Mouse (Mus musculus) MEL (cell line): Measurements from ENCODE around the gene Pcnx. TPM values are rescaled to one million over a fixed set of nuclear protein-coding genes. Genes with fewer than 3 reads are reported as not detected.

ENCODE experiments used
- DNase-seq: peaks from one replicate; pipeline ENCODE4 v3.0.0; 2011; ENCODE audit warnings: low read depth, low spot score
- H3K27ac ChIP-seq: 2 replicates; pipeline ENCODE4 v1.5.1; 2012; ENCODE audit warnings: low read depth, mild to moderate bottlenecking, control low read depth, low read length, moderate library complexity; ENCODE audit not compliant: control insufficient read depth
- H3K27me3 ChIP-seq, 2 experiments: fragments of 150-350 bp in 1 of 2; sonication (generic) in 1 of 2; 2 replicates each; pipeline ENCODE4 v1.6.1; 2012; ENCODE audit warnings: low read length in 2 of 2, mild to moderate bottlenecking in 2 of 2, improper control_type of control experiment in 1 of 2, moderate library complexity in 1 of 2; ENCODE audit not compliant: insufficient read depth in 2 of 2, control insufficient read depth in 1 of 2
- H3K36me3 ChIP-seq, 2 experiments: 2 replicates each; pipeline ENCODE4 v1.6.1; 2012 to 2014; ENCODE audit warnings: low read length in 2 of 2, improper control_type of control experiment in 1 of 2, inconsistent platforms in 1 of 2, mild to moderate bottlenecking in 1 of 2; ENCODE audit not compliant: insufficient read depth in 2 of 2, control insufficient read depth in 1 of 2
- H3K4me1 ChIP-seq, 2 experiments: fragments of 150-350 bp in 1 of 2; sonication (generic) in 1 of 2; 2 replicates each; pipeline ENCODE4 v1.6.1; 2012; ENCODE audit warnings: low read length in 2 of 2, improper control_type of control experiment in 1 of 2, mild to moderate bottlenecking in 1 of 2; ENCODE audit not compliant: insufficient read depth in 2 of 2, control insufficient read depth in 1 of 2
- H3K4me3 ChIP-seq, 2 experiments: fragments of 150-350 bp in 1 of 2; sonication (generic) in 1 of 2; 2 replicates each; pipeline ENCODE4 v1.5.1; 2012; ENCODE audit warnings: low read depth in 2 of 2, low read length in 2 of 2, mild to moderate bottlenecking in 2 of 2, moderate library complexity in 2 of 2, control low read depth in 1 of 2, improper control_type of control experiment in 1 of 2; ENCODE audit not compliant: control insufficient read depth in 1 of 2, insufficient read depth in 1 of 2
- H3K79me2 ChIP-seq: 2 replicates; pipeline ENCODE4 v1.6.1; 2012; ENCODE audit warnings: mild to moderate bottlenecking, low read length, moderate library complexity; ENCODE audit not compliant: control insufficient read depth, poor library complexity, insufficient read depth
- H3K9ac ChIP-seq: 2 replicates; pipeline ENCODE4 v1.6.1; 2012; ENCODE audit warnings: low read depth, mild to moderate bottlenecking, control low read depth, low read length, moderate library complexity; ENCODE audit not compliant: control insufficient read depth, poor library complexity, severe bottlenecking
- H3K9me3 ChIP-seq: fragments of 150-350 bp; sonication (generic); replicated peaks from 2 replicates; pipeline ENCODE4 v1.6.1; 2012; ENCODE audit warnings: mild to moderate bottlenecking, low read length, improper control_type of control experiment, moderate library complexity; ENCODE audit not compliant: insufficient read depth
- CHD1 ChIP-seq: IDR thresholded peaks from 2 replicates; pipeline ENCODE4 v1.6.1; 2012; ENCODE audit warnings: low read depth, mild to moderate bottlenecking, inconsistent platforms, low read length, improper control_type of control experiment
- CHD2 ChIP-seq: IDR thresholded peaks from 2 replicates; pipeline ENCODE4 v1.6.1; 2011; ENCODE audit warnings: low read length, improper control_type of control experiment
- EP300 ChIP-seq, 2 experiments: IDR thresholded peaks; 2 replicates each; pipeline ENCODE4 v1.6.1; 2011; ENCODE audit warnings: improper control_type of control experiment in 2 of 2, low read length in 2 of 2, low read depth in 1 of 2, mild to moderate bottlenecking in 1 of 2
- GABPA ChIP-seq: IDR thresholded peaks from 2 replicates; pipeline ENCODE4 v1.6.1; 2012; ENCODE audit warnings: low read depth, mild to moderate bottlenecking, inconsistent platforms, low read length, improper control_type of control experiment, moderate library complexity
- GATA1 ChIP-seq: IDR thresholded peaks from 2 replicates; pipeline ENCODE4 v1.6.1; 2011; ENCODE audit warnings: low read depth, low read length, improper control_type of control experiment
- HCFC1 ChIP-seq: IDR thresholded peaks from 2 replicates; pipeline ENCODE4 v1.6.1; 2012; ENCODE audit warnings: low read depth, mild to moderate bottlenecking, inconsistent platforms, low read length, improper control_type of control experiment, moderate library complexity
- JUND ChIP-seq: IDR thresholded peaks from 2 replicates; pipeline ENCODE4 v1.6.1; 2011; ENCODE audit warnings: low read depth, mild to moderate bottlenecking, improper control_type of control experiment, low read length
- KAT2A ChIP-seq: conservative IDR thresholded peaks from 2 replicates; pipeline ENCODE4 v1.6.1; 2012; ENCODE audit warnings: low read depth, low read length, improper control_type of control experiment, inconsistent platforms
- MAFK ChIP-seq: IDR thresholded peaks from 2 replicates; pipeline ENCODE4 v1.6.1; 2011; ENCODE audit warnings: low read depth, mild to moderate bottlenecking, low read length, improper control_type of control experiment, borderline replicate concordance
- MAX ChIP-seq: IDR thresholded peaks from 2 replicates; pipeline ENCODE4 v1.6.1; 2011; ENCODE audit warnings: low read length, improper control_type of control experiment
- MAZ ChIP-seq: IDR thresholded peaks from 2 replicates; pipeline ENCODE4 v1.6.1; 2012; ENCODE audit warnings: low read depth, mild to moderate bottlenecking, inconsistent platforms, low read length, improper control_type of control experiment
- MXI1 ChIP-seq: IDR thresholded peaks from 2 replicates; pipeline ENCODE4 v1.6.1; 2011; ENCODE audit warnings: mild to moderate bottlenecking, low read depth, low read length, improper control_type of control experiment
- MYC ChIP-seq: IDR thresholded peaks from 2 replicates; pipeline ENCODE4 v1.6.1; 2011; ENCODE audit warnings: low read depth, mild to moderate bottlenecking, low read length, improper control_type of control experiment, moderate library complexity
- POLR2AphosphoS2 ChIP-seq: IDR thresholded peaks from 2 replicates; pipeline ENCODE4 v1.6.1; 2011; ENCODE audit warnings: low read length, improper control_type of control experiment
- RAD21 ChIP-seq: IDR thresholded peaks from 2 replicates; pipeline ENCODE4 v1.6.1; 2011; ENCODE audit warnings: mild to moderate bottlenecking, low read depth, low read length, improper control_type of control experiment
- RCOR1 ChIP-seq: IDR thresholded peaks from 2 replicates; pipeline ENCODE4 v1.6.1; 2012; ENCODE audit warnings: low read depth, mild to moderate bottlenecking, inconsistent platforms, low read length, improper control_type of control experiment
- SIN3A ChIP-seq: IDR thresholded peaks from 2 replicates; pipeline ENCODE4 v1.6.1; 2012; ENCODE audit warnings: low read length, improper control_type of control experiment, inconsistent platforms
- SMC3 ChIP-seq: IDR thresholded peaks from 2 replicates; pipeline ENCODE4 v1.6.1; 2011; ENCODE audit warnings: low read depth, low read length, improper control_type of control experiment
- UBTF ChIP-seq: IDR thresholded peaks from 2 replicates; pipeline ENCODE4 v1.6.1; 2012; ENCODE audit warnings: low read depth, mild to moderate bottlenecking, inconsistent platforms, low read length, improper control_type of control experiment, moderate library complexity, borderline replicate concordance; ENCODE audit not compliant: insufficient read depth
- USF1 ChIP-seq: IDR thresholded peaks from 2 replicates; pipeline ENCODE4 v1.6.1; 2014; ENCODE audit warnings: low read depth, mild to moderate bottlenecking, inconsistent platforms, low read length, improper control_type of control experiment, moderate library complexity
- USF2 ChIP-seq, 2 experiments: IDR thresholded peaks; 2 replicates each; pipeline ENCODE4 v1.6.1; 2011 to 2012; ENCODE audit warnings: improper control_type of control experiment in 2 of 2, low read length in 2 of 2, borderline replicate concordance in 1 of 2, inconsistent platforms in 1 of 2, low read depth in 1 of 2, mild to moderate bottlenecking in 1 of 2; ENCODE audit not compliant: insufficient read depth in 1 of 2
- ZKSCAN1 ChIP-seq: IDR thresholded peaks from 2 replicates; pipeline ENCODE4 v1.6.1; 2012; ENCODE audit warnings: low read depth, mild to moderate bottlenecking, inconsistent platforms, low read length, improper control_type of control experiment, moderate library complexity
- ZNF384 ChIP-seq: IDR thresholded peaks from 2 replicates; pipeline ENCODE4 v1.6.1; 2012; ENCODE audit warnings: low read depth, mild to moderate bottlenecking, inconsistent platforms, low read length, improper control_type of control experiment
- polyA plus RNA-seq, 2 experiments: library from polyadenylated mRNA; stranded (reverse) in 1 of 2; unstranded in 1 of 2; fragments of >175 nt in 1 of 2; fragments of >200 nt in 1 of 2; gene quantifications; 2 replicates each; pipeline versions ENCODE4 v1.2.1 to v1.2.4; 2012; ENCODE audit warnings: low replicate concordance in 2 of 2, low read depth in 1 of 2; ENCODE audit not compliant: insufficient read length in 2 of 2, insufficient read depth in 1 of 2, missing spikeins in 1 of 2
- total RNA-seq: library from RNA; depleted of rRNA; stranded (reverse); fragments of 300-350 nt; gene quantifications from 2 replicates; pipeline ENCODE4 v1.2.3, GENCODE M21; 2012

Gene Pcnx
- total and polyA plus RNA-seq, 3 experiments = 8.9 to 140 (median 20.6) TPM

GRCm38 (mm10) chr12:81816330-81817125 is 43.3 kb upstream of the Pcnx start:
- Histone ChIP-seq H3K4me3 (no peak overlapping the region), H3K36me3 (no peaks in the 10 kb centered on the region), H3K27ac (no peak overlapping the region), H3K27me3 (peaks cover 9 to 21% of the 10 kb centered on the region in 2 experiments), H3K9me3 (no peaks in the 10 kb centered on the region), H3K9ac (no peak overlapping the region), H3K4me1 (no peaks in the 10 kb centered on the region), H3K79me2 (no peaks in the 10 kb centered on the region)
- TF ChIP-seq POLR2AphosphoS2 = no peak
- no peak for TF ChIP-seq GATA1
- no peak for TF ChIP-seq USF1
- no peak for TF ChIP-seq SIN3A
- no peak for TF ChIP-seq RAD21
- TF ChIP-seq USF2 (IDR thresholded peaks at IDR 0.05; ENCODE audit: borderline replicate concordance in 1 of 2, insufficient read depth in 1 of 2, low read depth in 1 of 2, low read length in 2 of 2) = no peak
- no peak for TF ChIP-seq SMC3
- TF ChIP-seq MAZ = no peak
- TF ChIP-seq RCOR1 = no peak
- TF ChIP-seq ZKSCAN1 = no peak
- no peak for TF ChIP-seq GABPA
- TF ChIP-seq ZNF384 = no peak
- no peak for TF ChIP-seq KAT2A
- TF ChIP-seq UBTF = no peak
- no peak for TF ChIP-seq MXI1
- no peak for DNase-seq

- DNase-seq = no peak
- no peak overlapping the region for H3K4me3 ChIP-seq
- H3K36me3 ChIP-seq = no peaks in the 10 kb centered on the region
Observed at GRCm38 (mm10) chr12:81817126-81817505, 42.7 kb upstream of the Pcnx start.

More at GRCm38 (mm10) chr12:81817126-81817505, 42.7 kb upstream of the Pcnx start:
- TF ChIP-seq KAT2A (no peak), CHD1 (no peak), POLR2AphosphoS2 (no peak), MXI1 (no peak), CHD2 (no peak), RAD21 (no peak), MAFK (no peak), MAX (no peak), MYC (no peak), EP300 (IDR thresholded peaks at IDR 0.05; ENCODE audit: low read depth in 1 of 2, low read length in 2 of 2) (no peak), HCFC1 (no peak), RCOR1 (no peak), MAZ (no peak), USF1 (no peak), JUND (no peak)
- H3K9ac ChIP-seq = no peak overlapping the region
- no peaks in the 10 kb centered on the region for H3K9me3 ChIP-seq
- H3K27ac ChIP-seq = no peak overlapping the region
- no peaks in the 10 kb centered on the region for H3K4me1 ChIP-seq
- H3K79me2 ChIP-seq = no peaks in the 10 kb centered on the region
- peaks cover 9 to 21% of the 10 kb centered on the region in 2 experiments for H3K27me3 ChIP-seq
